Mouse (Mus musculus) brain, embryonic 14.5 days (tissue): Measurements from ENCODE around the gene Lzic.

Experiments
- CTCF ChIP-seq: fragments of 200-500 bp; IDR thresholded peaks from 2 replicates; pipeline ENCODE4 v1.5.1; 2012; ENCODE audit warnings: inconsistent platforms, mild to moderate bottlenecking, moderate library complexity, borderline replicate concordance; ENCODE audit not compliant: insufficient read depth, insufficient read length; ENCODE audit errors: extremely low read depth
- POLR2A ChIP-seq: fragments of 200-500 bp; IDR thresholded peaks from 2 replicates; pipeline ENCODE4 v1.6.1; 2012; ENCODE audit warnings: mild to moderate bottlenecking, inconsistent platforms, borderline replicate concordance; ENCODE audit not compliant: poor library complexity, insufficient read depth, insufficient read length, severe bottlenecking; ENCODE audit errors: extremely low read depth

GRCm38 (mm10) chr4:149504858-149505257 is 19.8 kb downstream of the Lzic start:
- TF ChIP-seq CTCF (no peak), POLR2A (no peak)
